Mouse (Mus musculus) layer of hippocampus, adult 11-12 months (tissue): ENCODE data around the gene Ccnt1.

Experiments used
- DNase-seq: peaks from one replicate; pipeline ENCODE4 v3.0.0; 2022; ENCODE audit warnings: low spot score

Gene Ccnt1

DNA sequence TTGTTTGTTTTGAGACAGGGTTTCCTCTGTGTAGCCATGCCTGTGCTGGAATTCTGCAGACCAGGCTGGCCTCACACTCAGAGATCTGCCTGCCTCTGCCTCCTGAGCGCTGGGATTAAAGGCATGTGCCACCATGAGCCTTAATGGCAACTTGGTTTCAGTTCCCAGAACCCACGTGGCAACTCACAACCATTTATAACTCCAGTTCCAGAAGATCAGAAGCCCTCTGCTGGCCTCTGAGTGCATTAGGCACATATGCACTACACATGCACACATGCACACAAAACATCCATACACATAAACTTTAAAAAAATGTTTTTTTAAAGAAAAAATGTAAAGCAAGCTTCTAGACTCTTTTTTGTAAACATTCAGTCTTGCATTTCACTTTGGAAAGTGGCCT, 61.3 kb downstream of the Ccnt1 start:
- DNase-seq: no peak

- no peak for DNase-seq
These were observed 63.4 kb downstream of the Ccnt1 start for GRCm38 (mm10) chr15:98507321-98507720.

GRCm38 (mm10) chr15:98506253-98506957, 64.3 kb downstream of the Ccnt1 start:
- no peak for DNase-seq

- peak; percentile 71 for DNase-seq
These were observed 66.2 kb downstream of the Ccnt1 start for GRCm38 (mm10) chr15:98504514-98504913.

DNA sequence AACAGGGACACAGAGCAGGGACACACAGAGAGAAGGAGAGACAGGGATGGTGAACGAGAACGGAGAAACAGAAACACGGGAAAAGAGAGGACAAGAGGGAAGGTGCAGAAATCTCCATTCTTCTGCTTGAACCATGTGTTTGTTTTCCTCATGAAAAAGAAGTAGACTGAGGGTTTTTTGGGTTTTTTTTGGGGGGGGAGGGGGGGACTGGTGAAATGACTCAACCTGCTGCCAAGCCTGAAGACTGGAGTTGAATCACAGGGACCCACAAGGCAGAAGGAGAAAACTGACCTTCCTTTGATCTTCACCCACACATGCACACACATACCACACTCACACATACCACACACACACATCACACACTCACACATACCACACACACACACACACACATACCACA, 67.4 kb downstream of the Ccnt1 start:
- DNase-seq: no peak

DNA sequence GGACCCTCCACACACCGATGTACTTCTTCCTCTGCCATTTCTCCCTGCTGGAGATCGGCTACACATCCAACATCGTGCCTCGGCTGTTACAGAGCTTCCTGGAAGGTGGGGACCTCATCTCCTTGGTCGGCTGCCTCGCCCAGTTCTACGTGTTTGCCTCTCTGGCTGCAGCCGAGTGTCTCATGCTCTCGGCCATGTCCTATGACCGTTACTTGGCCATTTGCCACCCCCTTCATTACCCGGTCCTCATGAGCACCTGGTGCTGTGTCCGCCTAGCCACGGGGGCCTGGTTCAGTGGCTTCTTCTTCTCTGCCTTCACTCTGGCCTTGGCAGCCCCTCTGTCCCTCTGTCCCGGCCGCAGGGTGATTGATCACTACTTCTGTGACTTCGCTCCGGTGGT, 73.1 kb downstream of the Ccnt1 start:
- DNase-seq: no peak

- no peak for DNase-seq
These were observed 78.6 kb downstream of the Ccnt1 start, which contains the start of gene Olfr279 for GRCm38 (mm10) chr15:98492102-98492501. Olfr279 (plus strand) TSS chr15:98492402.

GRCm38 (mm10) chr15:98491332-98491731, 79.4 kb downstream of the Ccnt1 start:
- no peak for DNase-seq
